Comparison of ENCODE assay signal across 9 mouse cellular contexts in genomic region chr1:171369845-171370556, GRCm38 (mm10). TPM values are rescaled to one million over a fixed set of nuclear protein-coding genes. Genes with fewer than 3 reads are reported as not detected.
A peak's percentile ranks its signal among the peaks of the same experiment; 100 is the strongest.
DNase-seq lines count a peak whose midpoint lies in the region; ATAC-seq lines count a peak whose summit lies in the region.
"Had no signal": no experiment of that assay in that cellular context is flagged by ENCODE, and none has a peak within 500 bp of the region (broad histone marks: within the 10 kb centered on the region; RNA-seq: fewer than 3 reads in every experiment).

Gene Nectin4 (plus strand): TSS chr1:171370099.

- ATAC-seq in common myeloid progenitor, adult 5-6 weeks (replicated peaks; ENCODE audit: low read depth, poor library complexity, severe bottlenecking), result peak; percentile 66
- peak; percentile 84 for ATAC-seq in intestine, embryonic 15.5 days
- no peak for ATAC-seq in limb, embryonic 15.5 days (ENCODE audit: insufficient number of reproducible peaks, low FRiP score, low TSS enrichment, low read depth)
- ATAC-seq in neutrophil, adult 5-6 weeks (ENCODE audit: extremely low read depth, insufficient number of reproducible peaks, low FRiP score, poor library complexity, severe bottlenecking), result peak; percentile 28; the same call in 1 of the 2 replicates
- ATAC-seq: midbrain, embryonic 15.5 days had no signal

- H3K4me3 ChIP-seq in intestine, embryonic 15.5 days (replicated peaks), result peak within 1 kb of the TSS; percentile 22
- peak within 1 kb of the TSS; percentile 26 for H3K4me3 ChIP-seq in limb, embryonic 15.5 days
- H3K4me3 ChIP-seq: midbrain, embryonic 15.5 days had no signal

- 0 out of 2 replicates have a peak, but pooled peaks cover 12% of the 10 kb centered on the region for H3K4me1 ChIP-seq in intestine, embryonic 15.5 days (replicated peaks)
- peaks cover 12% of the 10 kb centered on the region; the same call in 1 of the 2 replicates for H3K4me1 ChIP-seq in limb, embryonic 15.5 days
- H3K4me1 ChIP-seq: midbrain, embryonic 15.5 days had no signal

- H3K36me3 ChIP-seq in intestine, embryonic 15.5 days, result no peaks in the 10 kb centered on the region
- no peaks in the 10 kb centered on the region for H3K36me3 ChIP-seq in limb, embryonic 15.5 days
- H3K36me3 ChIP-seq: midbrain, embryonic 15.5 days had no signal

- WGBS in intestine, embryonic 15.5 days, result 35% methylated on average over 20 of the region's 20 CpGs
- 36% methylated on average over 20 of the region's 20 CpGs for whole genome bisulfite sequencing in limb, embryonic 15.5 days

- H3K27ac ChIP-seq in intestine, embryonic 15.5 days, result no peak within 1 kb of the TSS
- peak within 1 kb of the TSS; percentile 54; the same call in 1 of the 2 replicates for H3K27ac ChIP-seq in limb, embryonic 15.5 days
- H3K27ac ChIP-seq: midbrain, embryonic 15.5 days had no signal

- no peaks in the 10 kb centered on the region for H3K9me3 ChIP-seq in intestine, embryonic 15.5 days
- H3K9me3 ChIP-seq in limb, embryonic 15.5 days, result no peaks in the 10 kb centered on the region
- H3K9me3 ChIP-seq: midbrain, embryonic 15.5 days had no signal

- DNase-seq in gastrocnemius, adult 18-20 months (ENCODE audit: low spot score), result no peak
- DNase-seq in thymus, postnatal 10 days (ENCODE audit: low spot score in 2 of 2), result no peak
- DNase-seq in layer of hippocampus, postnatal 36 days, result no peak
- DNase-seq: gastrocnemius, postnatal 10 days had no signal

- H3K27me3 ChIP-seq in intestine, embryonic 15.5 days (replicated peaks), result no peaks in the 10 kb centered on the region; the same call in 1 of the 2 replicates
- peaks cover 41% of the 10 kb centered on the region for H3K27me3 ChIP-seq in limb, embryonic 15.5 days

- H3K4me2 ChIP-seq in intestine, embryonic 15.5 days (replicated peaks), result peak within 1 kb of the TSS; percentile 52
- H3K4me2 ChIP-seq in limb, embryonic 15.5 days, result peak within 1 kb of the TSS; percentile 17
- H3K4me2 ChIP-seq: midbrain, embryonic 15.5 days had no signal

- no peak within 1 kb of the TSS; the same call in 1 of the 2 replicates for H3K9ac ChIP-seq in intestine, embryonic 15.5 days
- no peak within 1 kb of the TSS for H3K9ac ChIP-seq in limb, embryonic 15.5 days
- H3K9ac ChIP-seq: midbrain, embryonic 15.5 days had no signal

RNA-seq across cellular contexts. Expression of gene Nectin4, which starts in this region (rescaled TPM):
- total RNA-seq in common myeloid progenitor, adult 5-6 weeks (2017), result 2.3 and 2.4 TPM in 2 replicates
- 3.7 and 3.8 TPM in 2 replicates for polyA plus RNA-seq in intestine, embryonic 15.5 days (2015; fragmentation: Nextera tagmentation; extraction: Ambion mirVana)
- 56.3 and 61.5 TPM in 2 replicates for polyA plus RNA-seq in limb, embryonic 15.5 days (2015; fragmentation: Nextera tagmentation; extraction: Ambion mirVana)
- 2.2 and 2.9 TPM in 2 replicates for total RNA-seq in neutrophil, adult 5-6 weeks (2017)
- not detected for total RNA-seq in gastrocnemius, adult 18-20 months (2021)
- total RNA-seq in layer of hippocampus, postnatal 36 days (2021), result 1 to 10 TPM; 3.6 to 4.7 TPM

Comparison
In these comparisons a context has a peak if more than half of its experiments do, and no peak if none do; other contexts are left out.
1. RNA of gene Nectin4 (polyA plus RNA-seq): 56.3 to 61.5 TPM in limb, embryonic 15.5 days; 3.7 to 3.8 TPM in intestine, embryonic 15.5 days; every median in the first group is over 10 times any median in the second.